Mouse (Mus musculus): ENCODE data around the gene Dab1. TPM values are rescaled to one million over a fixed set of nuclear protein-coding genes. Genes with fewer than 3 reads are reported as not detected.
A peak's percentile ranks its signal among the peaks of the same experiment; 100 is the strongest.

Gene Dab1
- polyA plus RNA-seq, 1 experiment, result 56.8 TPM

DNA sequence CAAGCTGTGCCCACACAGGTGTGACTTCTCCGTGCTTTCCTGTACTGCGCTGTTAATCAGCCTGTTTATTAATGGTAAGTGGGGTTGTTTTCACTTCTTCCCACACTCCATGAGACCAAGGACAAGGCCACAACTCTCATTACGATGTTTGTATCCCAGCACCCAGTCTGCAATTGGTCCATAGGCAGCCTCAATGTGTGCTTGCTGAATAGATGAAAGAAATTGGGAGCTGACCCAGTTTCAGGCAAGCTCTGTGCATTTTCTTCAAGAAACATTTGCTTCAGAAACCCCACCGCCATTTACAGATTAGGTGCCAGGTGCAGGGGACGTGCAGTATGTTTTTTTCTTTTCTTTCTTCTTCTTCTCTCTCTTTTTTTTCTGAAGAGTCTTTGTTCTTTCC, 447.7 kb downstream of the Dab1 start:
- no peak for DNase-seq (ENCODE audit: extremely low spot score in 1 of 2, low spot score in 1 of 2)

DNA sequence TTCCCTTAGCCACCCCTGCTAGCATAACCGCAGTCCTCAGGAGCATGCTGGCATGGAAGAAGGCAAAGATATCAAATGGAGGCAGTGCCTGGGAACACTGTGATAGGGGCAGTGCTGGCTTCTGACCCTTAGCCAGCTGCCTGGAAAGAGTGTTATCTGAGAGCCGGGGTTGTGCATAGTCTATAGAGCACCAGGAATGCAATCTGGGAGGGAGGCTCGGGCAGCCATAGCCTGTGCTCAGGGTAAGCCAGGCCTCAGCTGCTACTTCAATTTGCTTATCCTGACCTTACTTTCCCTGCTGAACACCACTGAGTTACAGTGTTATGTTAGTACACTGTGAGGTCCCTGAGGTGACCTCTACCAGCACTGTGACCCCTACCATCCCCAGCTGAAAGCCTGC, 448.6 kb downstream of the Dab1 start:
- no peak for DNase-seq (ENCODE audit: extremely low spot score in 1 of 2, low spot score in 1 of 2)

DNA sequence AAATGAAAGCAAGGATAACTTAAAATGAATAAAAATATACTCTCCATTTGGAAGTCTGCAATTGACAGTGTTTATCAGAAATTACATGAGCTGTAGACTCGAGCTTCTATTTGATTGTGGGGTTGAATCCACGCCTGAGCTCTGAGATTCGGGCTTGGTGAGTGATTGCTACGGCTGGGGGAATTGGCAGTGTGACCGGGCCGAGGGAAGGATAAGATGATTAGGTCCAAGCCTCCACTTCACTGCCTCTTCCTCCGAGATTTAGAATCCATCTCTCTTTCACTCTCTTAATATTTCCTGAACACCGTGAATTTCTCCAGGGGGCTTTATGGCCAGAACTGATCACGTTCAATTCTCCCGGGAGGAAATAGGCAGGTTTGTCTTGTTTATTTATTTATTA, 452.1 kb downstream of the Dab1 start:
- DNase-seq (ENCODE audit: extremely low spot score in 1 of 2, low spot score in 1 of 2), result no peak

DNA sequence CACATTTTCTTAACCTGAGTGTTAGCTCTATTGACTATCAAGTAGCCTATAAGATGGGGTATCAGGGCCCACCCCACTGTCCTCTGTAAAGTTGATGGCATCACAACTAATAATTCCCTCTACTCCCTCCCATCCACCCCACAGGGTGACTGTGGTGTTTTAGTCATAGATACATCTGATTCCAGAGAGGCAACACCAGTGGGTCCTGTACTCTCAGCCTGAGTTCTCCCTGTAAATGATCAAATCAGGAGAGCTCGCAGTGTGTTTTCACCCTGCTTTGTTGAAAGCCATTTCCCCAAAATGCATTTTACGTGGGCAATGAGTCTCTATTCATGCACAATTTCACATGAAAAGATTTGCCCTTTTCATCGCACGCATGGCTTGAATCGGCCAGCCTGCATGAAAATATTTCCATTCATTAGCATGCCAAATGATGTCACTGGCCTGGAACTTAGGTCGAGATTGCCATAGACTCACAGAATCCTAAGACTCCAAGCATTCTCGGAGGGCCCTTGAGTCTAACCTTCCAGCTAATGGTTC, 454.8 kb downstream of the Dab1 start:
- DNase-seq (ENCODE audit: extremely low spot score in 1 of 2, low spot score in 1 of 2), result no peak

DNA sequence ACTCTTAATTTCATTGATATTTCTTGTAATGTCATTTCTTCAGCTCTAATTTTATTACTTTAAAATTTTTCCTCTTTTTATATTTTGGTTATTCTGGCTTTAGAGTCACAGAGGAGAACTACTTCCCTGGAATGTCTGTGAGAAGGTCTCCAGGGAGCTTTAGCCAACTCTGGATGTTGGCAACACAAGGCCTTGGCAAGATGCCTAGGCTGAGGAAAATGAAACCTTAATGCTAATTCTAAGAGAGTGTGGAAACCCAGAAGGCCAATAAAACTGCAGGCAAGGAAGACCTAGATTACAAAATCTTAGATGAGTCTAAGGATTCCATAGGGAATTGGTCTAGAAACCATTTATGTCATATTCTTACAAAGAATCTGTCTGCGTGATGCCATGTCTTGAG, 458.6 kb downstream of the Dab1 start:
- peak in 1 of 2 experiments; percentile 58 for DNase-seq (ENCODE audit: extremely low spot score in 1 of 2, low spot score in 1 of 2)

DNA sequence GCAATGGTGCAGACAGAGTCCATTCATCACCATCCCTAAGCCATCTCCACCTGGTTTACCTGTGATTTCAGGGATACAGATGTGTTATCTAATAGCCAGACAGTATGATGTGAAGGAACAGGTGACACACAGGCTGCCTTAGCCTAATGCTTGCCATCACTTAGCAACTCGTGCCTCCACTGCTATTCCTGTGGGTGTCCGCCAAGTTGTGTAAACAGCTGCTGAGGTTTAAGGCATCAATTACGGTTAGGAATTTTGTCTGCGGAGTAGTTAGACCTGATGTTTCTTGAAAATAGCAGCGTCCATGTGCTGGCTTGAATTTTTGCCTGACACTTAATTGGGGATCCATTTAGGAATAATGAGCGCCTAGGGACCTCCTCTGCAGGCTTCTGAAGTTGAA, 487.1 kb downstream of the Dab1 start:
- no peak for DNase-seq (ENCODE audit: extremely low spot score in 1 of 2, low spot score in 1 of 2)

DNA sequence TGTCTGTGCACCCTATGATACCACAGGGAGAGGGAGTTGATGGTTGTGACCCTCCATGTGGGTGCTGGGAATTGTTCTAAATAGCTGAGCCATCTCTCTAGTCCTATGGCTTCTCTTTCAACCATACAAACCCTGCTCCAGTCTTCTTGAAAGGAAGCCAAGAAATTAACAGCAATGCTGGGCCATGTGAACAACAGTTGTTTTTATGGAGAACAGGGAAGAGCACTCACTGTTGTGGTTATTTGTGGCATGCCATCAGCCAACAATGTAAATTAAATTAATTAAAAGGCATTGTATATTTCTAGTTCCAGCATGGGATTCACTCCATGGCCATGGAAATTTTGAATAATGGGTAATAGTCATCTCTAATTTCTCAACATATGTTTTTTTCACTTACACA, 492.5 kb downstream of the Dab1 start:
- no peak for DNase-seq (ENCODE audit: extremely low spot score in 1 of 2, low spot score in 1 of 2)

DNA sequence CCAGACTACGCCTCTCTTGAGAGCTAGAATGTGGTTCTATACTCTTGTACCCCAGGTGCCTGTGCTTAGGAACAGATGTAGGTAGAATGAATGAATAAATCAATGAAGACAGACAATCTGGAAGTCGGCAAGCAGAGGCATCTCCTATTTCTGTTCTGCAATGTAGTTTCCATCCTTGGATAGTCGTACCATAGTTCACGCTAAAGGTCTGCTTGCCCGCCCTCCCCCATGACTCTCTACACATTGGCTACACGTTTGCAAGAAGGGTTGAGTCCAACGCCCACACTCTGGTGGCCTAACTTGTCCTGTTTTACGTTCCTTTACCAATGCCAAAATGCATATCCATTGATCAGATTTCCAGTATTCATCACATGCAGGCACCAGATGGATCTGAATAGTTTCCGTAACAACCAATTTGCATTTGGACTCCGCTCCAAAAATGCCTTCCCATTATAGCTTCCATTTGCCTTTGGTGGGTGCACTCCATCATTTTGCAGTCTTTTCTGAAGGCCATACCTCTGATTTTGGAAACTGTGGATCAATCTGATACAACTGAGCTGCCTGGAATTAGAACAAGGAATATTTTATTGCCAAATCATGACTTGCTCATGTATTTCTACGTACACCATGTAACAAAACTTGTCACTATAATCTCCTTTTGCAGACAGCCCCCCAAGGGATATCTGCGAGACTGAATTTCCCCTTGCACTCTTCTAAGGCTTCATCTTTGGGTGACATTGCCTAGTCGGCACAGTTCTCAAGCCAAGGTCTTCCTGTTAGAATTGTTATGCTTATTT, 494.2 kb downstream of the Dab1 start:
- peak in 1 of 2 experiments; percentile 48 for DNase-seq (ENCODE audit: extremely low spot score in 1 of 2, low spot score in 1 of 2)

DNA sequence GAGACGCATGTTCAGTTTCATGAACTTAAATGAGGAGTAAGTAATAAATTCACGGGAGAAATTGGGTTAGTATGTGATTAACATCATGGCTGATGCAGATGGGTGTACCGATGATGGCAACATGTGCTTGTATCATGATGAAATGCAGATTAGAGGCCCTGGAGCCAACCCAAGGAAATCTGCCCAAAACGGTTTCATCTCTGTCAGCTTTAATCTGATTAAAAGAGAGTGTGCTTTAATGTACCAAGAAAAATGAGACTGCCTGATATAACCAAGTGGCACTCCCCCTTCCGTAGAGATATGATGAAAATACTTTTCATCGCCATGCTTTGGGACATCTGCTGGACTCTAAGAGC, 494.8 kb downstream of the Dab1 start:
- no peak for DNase-seq (ENCODE audit: extremely low spot score in 1 of 2, low spot score in 1 of 2)

DNA sequence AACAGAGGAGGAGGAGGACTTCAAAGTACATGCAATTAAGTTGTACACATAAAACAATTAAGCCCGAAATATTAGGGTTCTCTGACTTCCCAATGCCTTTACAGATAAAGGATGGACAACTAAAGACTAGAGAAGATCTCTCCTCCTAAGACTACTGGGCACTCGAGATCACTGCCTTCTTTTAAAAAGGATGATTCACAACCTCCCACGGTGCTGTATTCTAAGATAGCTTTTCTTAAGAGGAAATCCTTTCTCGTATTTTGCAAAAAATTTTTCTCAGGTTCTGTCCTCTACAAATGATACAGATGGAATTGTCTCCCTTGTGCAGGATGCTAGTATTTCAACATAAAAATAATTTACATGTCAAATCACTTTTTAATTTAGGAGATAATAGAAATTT, 500.9 kb downstream of the Dab1 start:
- no peak for DNase-seq (ENCODE audit: extremely low spot score in 1 of 2, low spot score in 1 of 2)

DNA sequence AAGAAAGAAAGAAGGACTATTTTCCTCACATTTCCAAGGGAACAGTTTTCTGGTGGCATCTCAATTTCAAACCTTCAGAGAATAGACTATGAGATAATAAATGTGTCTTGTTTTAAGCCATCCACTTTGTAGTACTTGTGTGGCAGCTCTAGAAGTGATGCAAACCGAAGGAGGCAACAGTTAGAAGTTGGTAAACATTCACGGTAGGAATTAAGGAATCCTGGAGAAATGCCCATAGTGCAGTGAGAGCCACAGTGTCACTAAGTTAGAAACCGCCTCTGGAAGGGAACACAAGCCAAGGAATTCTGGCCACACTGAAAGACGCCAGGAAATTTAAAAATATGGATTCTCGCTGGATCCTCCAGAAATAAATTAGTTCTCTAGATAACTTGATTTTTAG, 502.8 kb downstream of the Dab1 start:
- peak; percentile 14 to 73 for DNase-seq (ENCODE audit: extremely low spot score in 1 of 2, low spot score in 1 of 2)

DNA sequence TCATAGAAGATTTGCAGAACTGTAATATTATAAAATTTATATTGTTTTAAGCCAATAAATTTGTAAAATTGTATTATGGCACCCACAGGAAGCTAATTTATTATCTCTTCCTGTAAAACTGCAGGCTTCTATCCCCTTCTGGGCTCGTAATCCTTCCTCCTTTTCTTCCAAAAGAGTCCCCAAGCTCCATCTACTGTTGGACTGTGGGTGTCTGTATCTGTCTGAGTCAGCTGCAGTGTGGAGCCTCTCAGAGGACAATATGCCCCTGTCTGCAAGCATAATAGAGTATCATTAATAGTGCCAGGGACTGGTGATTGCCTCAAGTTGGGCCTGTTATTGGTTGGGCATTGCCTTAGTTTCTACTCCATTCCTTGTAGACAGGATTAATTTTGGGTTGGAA, 503.2 kb downstream of the Dab1 start:
- DNase-seq (ENCODE audit: extremely low spot score in 1 of 2, low spot score in 1 of 2), result peak in 1 of 2 experiments; percentile 45

DNA sequence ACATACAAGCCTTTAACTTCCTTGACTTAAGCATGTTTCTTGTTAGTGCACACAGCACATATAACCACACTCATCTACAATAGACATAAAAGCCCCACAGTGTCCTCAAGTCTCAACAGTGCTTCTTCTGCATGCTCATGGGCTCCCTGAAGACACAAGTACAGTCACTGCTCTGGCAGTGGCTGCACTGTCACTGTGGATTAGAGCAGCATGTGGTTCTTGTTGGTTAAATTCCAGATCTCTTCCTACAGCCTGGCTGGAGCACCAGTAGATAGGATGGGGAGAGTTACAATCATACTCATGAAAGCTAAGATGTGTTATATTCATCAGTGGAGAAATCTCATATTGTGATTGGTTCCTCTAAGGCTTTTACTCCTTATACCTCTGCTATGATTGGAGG, 534.5 kb downstream of the Dab1 start:
- DNase-seq (ENCODE audit: extremely low spot score in 1 of 2, low spot score in 1 of 2), result no peak

DNA sequence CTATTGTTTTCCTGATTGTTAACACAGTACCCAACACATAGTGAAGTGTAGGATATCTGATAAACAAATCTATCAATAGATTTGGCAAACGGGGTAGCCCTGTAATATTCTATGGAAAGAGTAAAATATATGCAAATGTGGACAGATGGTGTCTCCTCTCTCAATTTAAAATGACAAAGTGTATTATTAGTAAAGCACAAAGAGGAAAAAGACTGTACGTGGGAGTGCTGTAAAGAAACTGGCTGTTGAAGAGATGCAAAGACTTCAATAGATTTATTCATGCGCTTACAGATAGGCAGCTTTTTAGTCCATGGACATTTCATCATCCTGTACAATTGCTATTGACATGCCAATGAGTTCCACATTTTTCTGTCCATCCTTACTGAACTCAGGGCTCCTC, 558.9 kb downstream of the Dab1 start:
- DNase-seq (ENCODE audit: extremely low spot score in 1 of 2, low spot score in 1 of 2), result peak in 1 of 2 experiments; percentile 42

DNA sequence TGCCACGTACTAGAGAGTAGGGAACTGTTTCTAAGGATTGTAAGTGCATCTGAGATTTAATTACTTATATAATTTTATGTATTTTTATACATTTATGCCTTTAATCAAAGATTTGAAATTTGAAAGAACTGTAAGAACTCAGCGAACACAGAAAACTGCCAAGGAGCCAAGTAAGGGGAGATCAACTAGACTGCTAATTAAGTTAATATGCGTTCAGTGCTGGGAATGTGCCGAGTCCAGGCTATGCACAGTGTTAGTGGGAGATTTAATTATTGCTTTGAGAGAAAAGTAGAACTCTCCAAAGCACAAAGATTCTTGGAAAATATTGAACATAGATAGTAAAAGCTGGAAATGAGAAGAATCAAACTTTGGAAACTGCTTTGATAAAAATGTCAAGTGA, 567.2 kb downstream of the Dab1 start:
- no peak for DNase-seq (ENCODE audit: extremely low spot score in 1 of 2, low spot score in 1 of 2)

DNA sequence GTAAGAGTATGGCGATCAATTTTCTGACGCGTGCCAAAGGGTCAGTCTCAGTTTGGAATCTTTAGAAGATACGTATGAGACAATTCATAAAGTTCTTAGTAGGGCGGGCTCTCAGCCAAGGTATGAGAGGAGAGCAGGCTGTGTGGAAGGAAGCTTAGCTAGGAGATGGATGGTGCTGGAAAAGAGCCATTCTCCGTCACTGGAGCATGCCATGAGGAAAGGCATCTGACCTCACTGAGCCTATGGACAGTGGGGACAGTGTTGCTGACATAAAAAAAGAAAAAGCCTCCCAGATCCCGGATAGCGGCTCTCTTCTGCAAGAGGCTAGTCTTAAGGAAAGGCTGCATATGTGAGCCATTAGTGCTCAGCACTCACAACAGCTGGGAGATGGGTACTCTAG, 579.5 kb downstream of the Dab1 start:
- DNase-seq (ENCODE audit: extremely low spot score in 1 of 2, low spot score in 1 of 2), result no peak

DNA sequence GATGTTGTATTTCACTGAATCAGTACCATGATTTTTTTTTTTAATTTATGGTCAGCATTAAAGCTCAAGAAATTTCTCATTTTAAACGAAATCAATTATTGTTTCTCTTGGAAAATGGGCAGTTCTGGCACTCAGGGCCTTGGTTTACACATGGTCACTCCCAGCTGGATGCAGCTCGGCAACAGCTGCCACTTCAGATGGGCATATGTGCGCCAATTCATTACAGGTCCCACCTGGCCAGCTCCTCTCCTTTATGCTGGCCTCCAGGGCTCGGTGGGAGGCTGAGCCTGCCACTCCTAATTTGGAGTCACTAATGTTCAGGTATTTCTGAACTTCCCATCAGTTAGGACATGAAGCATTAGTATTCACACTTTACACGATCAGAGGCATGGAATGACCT, 582.5 kb downstream of the Dab1 start:
- no peak for DNase-seq (ENCODE audit: extremely low spot score in 1 of 2, low spot score in 1 of 2)

DNA sequence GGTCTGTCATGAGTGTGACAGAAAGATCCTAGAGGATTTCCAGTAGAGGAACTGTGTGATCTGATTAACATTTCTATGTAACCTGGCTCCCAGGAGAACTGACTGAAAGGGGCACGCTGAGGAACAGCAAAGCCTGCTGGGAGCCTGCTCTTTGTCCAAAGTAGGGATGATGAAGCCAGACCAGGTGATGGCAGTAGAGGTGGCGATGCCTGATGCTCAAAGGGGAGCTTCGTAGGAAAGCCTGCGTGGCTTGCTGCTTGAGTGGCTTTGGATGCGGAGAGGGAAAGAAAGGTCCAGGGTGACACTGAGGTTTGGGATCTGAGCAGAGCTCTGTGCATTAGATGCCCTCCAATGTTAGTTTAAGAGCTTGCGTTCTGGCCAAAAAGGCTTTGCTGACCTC, 584.9 kb downstream of the Dab1 start:
- no peak for DNase-seq (ENCODE audit: extremely low spot score in 1 of 2, low spot score in 1 of 2)

DNA sequence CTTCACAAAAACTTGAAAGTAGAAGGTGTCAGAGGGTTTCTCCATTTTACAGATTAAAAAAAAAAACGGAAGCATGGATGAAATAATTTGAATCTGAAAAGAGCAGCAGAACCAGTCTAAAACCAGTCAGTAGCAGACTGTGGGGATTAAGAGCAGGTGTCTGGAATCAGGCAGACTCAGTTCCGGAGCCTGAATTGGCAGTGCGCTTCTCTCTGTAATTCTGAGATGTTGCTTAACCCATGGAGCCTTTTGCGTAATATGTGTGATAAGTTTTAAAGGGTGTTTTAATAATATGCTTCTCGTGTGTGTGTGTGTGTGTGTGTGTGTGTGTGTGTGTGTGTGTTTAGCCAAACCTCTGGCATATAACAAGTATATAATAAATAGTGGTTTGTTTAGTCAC, 587.5 kb downstream of the Dab1 start:
- no peak for DNase-seq (ENCODE audit: extremely low spot score in 1 of 2, low spot score in 1 of 2)

DNA sequence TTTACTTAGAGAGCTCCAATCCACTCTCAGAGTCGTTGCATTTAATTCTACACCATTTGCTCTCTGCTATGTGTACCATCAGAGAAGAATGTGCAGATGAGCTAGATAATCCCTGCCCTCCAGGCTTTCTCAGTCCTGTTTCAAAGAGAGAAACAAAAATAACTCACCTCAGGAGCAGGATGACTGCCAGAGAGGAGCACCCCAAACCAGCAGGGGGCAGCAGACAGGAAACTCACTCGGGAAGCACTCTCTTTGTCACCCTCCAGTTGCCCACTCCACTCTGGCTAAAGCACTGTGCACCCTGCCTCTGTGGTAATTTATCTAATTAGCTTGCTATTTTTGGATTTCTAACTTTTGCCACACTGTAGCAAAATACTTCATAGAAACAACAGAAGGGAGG, 589.9 kb downstream of the Dab1 start:
- peak in 1 of 2 experiments; percentile 31 for DNase-seq (ENCODE audit: extremely low spot score in 1 of 2, low spot score in 1 of 2)

DNA sequence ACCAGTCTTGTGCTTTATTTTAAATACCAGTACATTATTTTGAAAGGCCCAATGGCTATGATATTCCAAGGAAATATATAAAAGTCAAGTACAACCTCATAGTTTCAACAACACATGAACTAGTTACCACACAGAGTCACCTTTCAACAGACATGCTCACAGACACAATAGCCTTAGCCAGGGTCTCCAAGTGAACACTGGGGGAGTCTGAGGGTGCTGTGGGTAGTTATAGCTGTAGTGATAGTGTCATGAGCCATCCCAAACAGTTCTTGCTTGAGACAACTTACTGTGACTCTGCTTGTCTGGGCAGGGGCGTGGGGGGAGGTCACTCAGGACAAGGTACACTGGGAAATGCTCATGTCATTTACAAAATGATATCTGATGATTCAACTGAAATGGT, 591.6 kb downstream of the Dab1 start:
- no peak for DNase-seq (ENCODE audit: extremely low spot score in 1 of 2, low spot score in 1 of 2)

DNA sequence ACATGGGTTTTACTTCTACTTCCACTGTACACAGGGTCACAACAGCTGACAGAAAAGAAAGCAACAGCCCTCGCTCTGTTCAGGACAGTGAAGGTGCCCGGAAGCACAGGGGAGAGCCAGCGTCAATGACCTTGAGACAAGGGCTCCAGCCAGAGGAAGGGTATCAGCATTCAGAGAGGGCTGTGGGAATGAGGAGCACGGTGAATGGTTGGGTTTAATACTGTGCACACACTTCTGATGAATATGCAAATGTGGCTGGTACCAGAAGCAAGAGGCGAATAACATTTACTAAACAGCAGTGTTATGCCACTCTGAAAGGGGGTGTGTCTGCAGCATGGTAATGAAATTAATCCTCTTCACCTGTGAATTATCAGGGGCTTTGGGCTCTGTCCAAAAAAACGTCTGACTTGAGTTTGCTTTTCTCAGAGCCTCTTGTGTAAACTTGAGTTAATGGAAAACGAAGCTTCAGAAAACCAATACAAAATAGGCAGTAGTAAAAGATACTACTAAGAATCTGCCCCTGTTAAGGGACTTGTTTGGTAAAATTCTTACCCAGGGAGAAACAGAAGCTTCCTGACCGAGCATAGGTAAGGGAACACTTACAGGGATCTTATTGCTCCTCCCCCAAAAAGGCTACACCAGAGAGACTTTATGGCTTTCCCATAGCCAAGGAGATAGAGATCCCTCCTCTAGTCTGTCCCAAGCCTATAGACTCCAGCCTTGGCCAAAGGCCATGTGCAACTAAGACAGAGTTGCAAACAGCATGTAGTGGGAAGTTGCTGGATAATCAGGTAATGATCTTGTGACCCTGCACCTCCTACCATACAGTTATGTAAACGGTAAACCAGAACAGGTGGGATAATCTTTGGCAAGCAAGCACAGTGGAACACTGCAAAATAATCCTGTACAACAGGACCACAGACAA, 592.6 kb downstream of the Dab1 start:
- no peak for DNase-seq (ENCODE audit: extremely low spot score in 1 of 2, low spot score in 1 of 2)
